Mouse (Mus musculus) liver, embryonic 13.5 days (tissue): ENCODE data around the gene Gm28961. TPM values are rescaled to one million over a fixed set of nuclear protein-coding genes. Genes with fewer than 3 reads are reported as not detected.
"Not testable (repeated sequence)": the region's sequence is repeated elsewhere in the genome, so short reads cannot be mapped to it uniquely, and the experiment has no call there.

Experiments used
- ATAC-seq: fragments of 200-750 bp; cut with Nextera tagmentation; 2 replicates; pipeline ENCODE4 v1.8.0; 2017; ENCODE audit warnings: low read depth, mild to moderate bottlenecking, moderate number of reproducible peaks, moderate library complexity
- DNase-seq: peaks from one replicate; pipeline ENCODE4 v3.0.0; 2022
- H3K27ac ChIP-seq: fragments of 300-500 bp; sonication (generic); 2 replicates; pipeline ENCODE4 v1.5.1; 2015; ENCODE audit warnings: moderate library complexity, mild to moderate bottlenecking, inconsistent platforms
- H3K27me3 ChIP-seq: fragments of 300-500 bp; sonication (generic); 2 replicates; pipeline ENCODE4 v1.6.1; 2015; ENCODE audit warnings: mild to moderate bottlenecking, inconsistent platforms
- H3K36me3 ChIP-seq: fragments of 300-500 bp; sonication (generic); 2 replicates; pipeline ENCODE4 v1.6.1; 2015; ENCODE audit warnings: mild to moderate bottlenecking, inconsistent platforms
- H3K4me1 ChIP-seq: fragments of 300-500 bp; sonication (generic); replicated peaks from 2 replicates; pipeline ENCODE4 v1.6.1; 2015; ENCODE audit warnings: inconsistent platforms
- H3K4me2 ChIP-seq: fragments of 300-500 bp; sonication (generic); 2 replicates; pipeline ENCODE4 v1.6.1; 2015; ENCODE audit warnings: inconsistent platforms, mild to moderate bottlenecking, moderate library complexity
- H3K4me3 ChIP-seq: fragments of 300-500 bp; sonication (generic); replicated peaks from 2 replicates; pipeline ENCODE4 v1.5.1; 2015; ENCODE audit warnings: mild to moderate bottlenecking, inconsistent platforms
- H3K9ac ChIP-seq: fragments of 300-500 bp; sonication (generic); 2 replicates; pipeline ENCODE4 v1.6.1; 2015; ENCODE audit warnings: mild to moderate bottlenecking, inconsistent platforms
- H3K9me3 ChIP-seq: fragments of 300-500 bp; sonication (generic); replicated peaks from 2 replicates; pipeline ENCODE4 v1.6.1; 2016; ENCODE audit warnings: inconsistent platforms
- WGBS: fragments of 180-500 bp; shearing (Covaris S2); methylation state at CpG from one replicate; pipeline ENCODE4 v1.1.7; 2015; ENCODE audit not compliant: insufficient replicate concordance; 5-methylcytosine and 5-hydroxymethylcytosine counted together
- polyA plus RNA-seq: library from polyadenylated mRNA; unstranded; fragments of >200 nt; fragmentation: Nextera tagmentation; extraction: Ambion mirVana; gene quantifications from 2 replicates; pipeline ENCODE4 v1.2.1, GENCODE M21; 2015

Gene Gm28961
- polyA plus RNA-seq = not detected in 2 replicates

DNA sequence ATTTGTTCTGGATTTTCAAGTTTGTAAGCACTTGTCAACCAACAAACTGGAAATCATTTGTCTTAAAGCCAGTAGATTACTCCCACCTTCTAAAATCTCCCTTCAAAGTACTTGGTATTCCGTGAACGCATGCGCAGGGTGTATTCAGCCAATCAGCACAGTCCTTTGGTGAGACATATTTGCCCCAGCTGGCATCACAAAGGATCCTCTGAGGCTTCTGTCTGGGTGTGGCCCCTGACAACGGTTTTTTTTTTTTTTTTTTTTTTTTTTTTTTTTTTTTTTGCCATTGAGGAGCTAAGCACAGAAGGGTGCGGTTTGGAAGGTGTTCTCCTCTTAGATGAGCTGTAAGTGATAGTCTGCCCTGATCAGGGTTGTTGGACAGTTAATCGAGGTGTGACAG is at the start of gene Gm28961:
Gene Gm28961, plus strand, starts transcription at position 301 of the 400 bp plus-strand sequence.
- ATAC-seq, DNase-seq, H3K4me1 ChIP-seq, H3K36me3 ChIP-seq, H3K4me3 ChIP-seq, H3K27me3 ChIP-seq, H3K9me3 ChIP-seq, H3K27ac ChIP-seq, H3K9ac ChIP-seq, H3K4me2 ChIP-seq: not testable (repeated sequence)
- WGBS = no CpG with 5 or more reads among the region's 6 CpGs

Other genes with a start within 250 kb of the Gm28961 start
- gene Gm21943, start 172.0 kb upstream of the Gm28961 start, polyA plus RNA-seq = not detected in 2 replicates